Mouse (Mus musculus): ENCODE measurements around the gene Rbfox3.

The Rbfox3 gene

GRCm38 (mm10) chr11:118653521-118654318, 257.7 kb downstream of the Rbfox3 start:
- no peak for DNase-seq

- no peak for DNase-seq
Measured at GRCm38 (mm10) chr11:118652401-118653240, 258.8 kb downstream of the Rbfox3 start.

- peak; percentile 89 for DNase-seq
Measured at GRCm38 (mm10) chr11:118648369-118648768, 263.0 kb downstream of the Rbfox3 start.

- no peak for DNase-seq
Measured at GRCm38 (mm10) chr11:118646864-118647263, 264.5 kb downstream of the Rbfox3 start.

- no peak for DNase-seq
Measured at GRCm38 (mm10) chr11:118645158-118645557, 266.2 kb downstream of the Rbfox3 start.

GRCm38 (mm10) chr11:118640706-118641105, 270.7 kb downstream of the Rbfox3 start:
- DNase-seq, result no peak

- no peak for DNase-seq
Measured at GRCm38 (mm10) chr11:118637718-118638117, 273.7 kb downstream of the Rbfox3 start.

- no peak for DNase-seq
Measured at GRCm38 (mm10) chr11:118634647-118635046, 276.8 kb downstream of the Rbfox3 start.

GRCm38 (mm10) chr11:118629718-118630117, 281.7 kb downstream of the Rbfox3 start:
- DNase-seq, result peak; percentile 70

GRCm38 (mm10) chr11:118627541-118627940, 283.9 kb downstream of the Rbfox3 start:
- no peak for DNase-seq

GRCm38 (mm10) chr11:118620869-118621268, 290.5 kb downstream of the Rbfox3 start:
- peak; percentile 52 for DNase-seq

GRCm38 (mm10) chr11:118614126-118614525, 297.3 kb downstream of the Rbfox3 start:
- DNase-seq, result no peak

GRCm38 (mm10) chr11:118610128-118610527, 301.3 kb downstream of the Rbfox3 start:
- no peak for DNase-seq

- no peak for DNase-seq
Measured at GRCm38 (mm10) chr11:118609236-118610000, 302.0 kb downstream of the Rbfox3 start.

- no peak for DNase-seq
Measured at GRCm38 (mm10) chr11:118607927-118608326, 303.5 kb downstream of the Rbfox3 start.

- DNase-seq, result no peak
Measured at GRCm38 (mm10) chr11:118605570-118605969, 305.8 kb downstream of the Rbfox3 start.

- peak; percentile 72 for DNase-seq
Measured at GRCm38 (mm10) chr11:118604206-118604605, 307.2 kb downstream of the Rbfox3 start.

- DNase-seq, result no peak
Measured at GRCm38 (mm10) chr11:118603126-118603525, 308.3 kb downstream of the Rbfox3 start.

GRCm38 (mm10) chr11:118601484-118601883, 309.9 kb downstream of the Rbfox3 start:
- DNase-seq, result no peak

- peak; percentile 79 for DNase-seq
Measured at GRCm38 (mm10) chr11:118600168-118600567, 311.2 kb downstream of the Rbfox3 start.

GRCm38 (mm10) chr11:118598726-118599125, 312.7 kb downstream of the Rbfox3 start:
- DNase-seq, result peak; percentile 74

- no peak for DNase-seq
Measured at GRCm38 (mm10) chr11:118584826-118585225, 326.6 kb downstream of the Rbfox3 start.

GRCm38 (mm10) chr11:118583989-118584388, 327.4 kb downstream of the Rbfox3 start:
- peak; percentile 54 for DNase-seq

All from cerebellum, adult 11-12 months (tissue).